Mouse (Mus musculus) bone marrow macrophage, adult 2 months (primary cell): ENCODE data around the gene Ogfod1.

Source experiments
- CTCF ChIP-seq: IDR thresholded peaks from 2 replicates; pipeline ENCODE4 v1.5.1; 2012; ENCODE audit warnings: low read depth, mild to moderate bottlenecking, low read length, moderate library complexity
- POLR2A ChIP-seq: IDR thresholded peaks from 2 replicates; pipeline ENCODE4 v1.6.1; 2012; ENCODE audit warnings: mild to moderate bottlenecking, low read depth, low read length, borderline replicate concordance

DNA sequence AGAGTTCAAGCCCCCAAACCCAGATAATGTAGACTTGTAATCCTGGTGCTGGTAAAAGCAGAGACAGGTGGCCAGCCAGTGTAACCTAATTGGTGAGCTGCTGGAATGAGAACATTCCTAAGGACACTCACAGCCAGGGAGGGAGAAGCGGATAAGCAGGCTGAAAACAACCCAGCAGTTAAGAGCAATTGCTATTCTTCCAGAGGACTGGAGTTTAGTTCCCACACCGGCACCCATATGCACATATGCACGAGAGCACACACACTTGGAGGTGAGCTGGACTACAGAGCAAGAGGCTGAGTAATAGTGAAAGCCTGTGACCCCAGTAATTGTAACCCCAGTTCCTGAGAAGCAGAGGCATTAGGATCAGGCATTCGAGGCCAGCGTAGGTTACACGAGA, 13.1 kb upstream of the Ogfod1 start:
- no peak for TF ChIP-seq POLR2A
- no peak for TF ChIP-seq CTCF
